Mouse (Mus musculus): ENCODE data around the gene Agfg1. TPM values are rescaled to one million over a fixed set of nuclear protein-coding genes. Genes with fewer than 3 reads are reported as not detected.

Agfg1 gene
- total and polyA plus RNA-seq, 2 experiments: 13.1 to 13.6 TPM

- TF ChIP-seq CTCF (IDR thresholded peaks at IDR 0.05; ENCODE audit: low read depth, low read length) (no peak), POLR2A (IDR thresholded peaks at IDR 0.05; ENCODE audit: extremely low read depth, insufficient read depth, low read length) (no peak)
- H3K79me2 ChIP-seq (ENCODE audit: control insufficient read depth, insufficient read depth, low read length): peaks cover 14% of the 10 kb centered on the region; the same call in 1 of the 2 replicates
- peaks cover 4% of the 10 kb centered on the region for H3K4me1 ChIP-seq (ENCODE audit: control insufficient read depth, insufficient read depth, low read length)
- no peaks in the 10 kb centered on the region for H3K27me3 ChIP-seq (ENCODE audit: control insufficient read depth, insufficient read depth, low read length)
- H3K36me3 ChIP-seq (ENCODE audit: control insufficient read depth, insufficient read depth, low read length): peaks cover 2% of the 10 kb centered on the region; the same call in 1 of the 2 replicates
- 75% methylated on average over 5 of the region's 5 CpGs for WGBS
- DNase-seq (ENCODE audit: extremely low read depth, low read depth, low spot score): no peak
- no peak overlapping the region for H3K27ac ChIP-seq (replicated peaks; ENCODE audit: insufficient read depth, low read depth, low read length)
- H3K4me3 ChIP-seq (ENCODE audit: insufficient read depth, low read depth, low read length): no peak overlapping the region
- no peak overlapping the region for H3K9ac ChIP-seq (ENCODE audit: low read depth, low read length)
These were observed 16.4 kb downstream of the Agfg1 start for GRCm38 (mm10) chr1:82855729-82856128.

- Histone ChIP-seq H3K79me2 (ENCODE audit: control insufficient read depth, insufficient read depth, low read length) (peaks cover 8% of the 10 kb centered on the region; the same call in 1 of the 2 replicates), H3K27ac (replicated peaks; ENCODE audit: insufficient read depth, low read depth, low read length) (no peak overlapping the region), H3K27me3 (ENCODE audit: control insufficient read depth, insufficient read depth, low read length) (no peaks in the 10 kb centered on the region), H3K9ac (ENCODE audit: low read depth, low read length) (no peak overlapping the region), H3K4me3 (ENCODE audit: insufficient read depth, low read depth, low read length) (no peak overlapping the region), H3K36me3 (ENCODE audit: control insufficient read depth, insufficient read depth, low read length) (peaks cover 4% of the 10 kb centered on the region; the same call in 1 of the 2 replicates), H3K4me1 (ENCODE audit: control insufficient read depth, insufficient read depth, low read length) (peaks cover 3% of the 10 kb centered on the region)
- peak; percentile 50 for DNase-seq (ENCODE audit: extremely low read depth, low read depth, low spot score)
- no peak for TF ChIP-seq POLR2A (IDR thresholded peaks at IDR 0.05; ENCODE audit: extremely low read depth, insufficient read depth, low read length)
- TF ChIP-seq CTCF (IDR thresholded peaks at IDR 0.05; ENCODE audit: low read depth, low read length): no peak
These were observed 19.0 kb downstream of the Agfg1 start for GRCm38 (mm10) chr1:82858236-82858635.

- TF ChIP-seq POLR2A (IDR thresholded peaks at IDR 0.05; ENCODE audit: extremely low read depth, insufficient read depth, low read length): no peak
- TF ChIP-seq CTCF (IDR thresholded peaks at IDR 0.05; ENCODE audit: low read depth, low read length): no peak
- 97% methylated on average over 4 of the region's 4 CpGs for WGBS
These were observed 21.1 kb downstream of the Agfg1 start for GRCm38 (mm10) chr1:82860391-82860790.

GRCm38 (mm10) chr1:82870202-82870601 is 30.9 kb downstream of the Agfg1 start:
- TF ChIP-seq CTCF (IDR thresholded peaks at IDR 0.05; ENCODE audit: low read depth, low read length) (no peak), POLR2A (IDR thresholded peaks at IDR 0.05; ENCODE audit: extremely low read depth, insufficient read depth, low read length) (no peak)
- H3K9ac ChIP-seq (ENCODE audit: low read depth, low read length): no peak overlapping the region
- H3K4me1 ChIP-seq (ENCODE audit: control insufficient read depth, insufficient read depth, low read length): no peaks in the 10 kb centered on the region; the same call in 1 of the 2 replicates
- H3K27me3 ChIP-seq (ENCODE audit: control insufficient read depth, insufficient read depth, low read length): no peaks in the 10 kb centered on the region
- no peak overlapping the region for H3K4me3 ChIP-seq (ENCODE audit: insufficient read depth, low read depth, low read length)
- DNase-seq (ENCODE audit: extremely low read depth, low read depth, low spot score): no peak
- 93% methylated on average over 3 of the region's 3 CpGs for WGBS
- H3K79me2 ChIP-seq (ENCODE audit: control insufficient read depth, insufficient read depth, low read length): peaks cover 14% of the 10 kb centered on the region
- peaks cover 7% of the 10 kb centered on the region; the same call in 1 of the 2 replicates for H3K36me3 ChIP-seq (ENCODE audit: control insufficient read depth, insufficient read depth, low read length)
- H3K27ac ChIP-seq (replicated peaks; ENCODE audit: insufficient read depth, low read depth, low read length): no peak overlapping the region

More at GRCm38 (mm10) chr1:82860391-82860790, 21.1 kb downstream of the Agfg1 start:
- H3K27me3 ChIP-seq (ENCODE audit: control insufficient read depth, insufficient read depth, low read length): no peaks in the 10 kb centered on the region
- H3K9ac ChIP-seq (ENCODE audit: low read depth, low read length): no peak overlapping the region
- H3K36me3 ChIP-seq (ENCODE audit: control insufficient read depth, insufficient read depth, low read length): peaks cover 4% of the 10 kb centered on the region; the same call in 1 of the 2 replicates
- peak; percentile 38 for DNase-seq (ENCODE audit: extremely low read depth, low read depth, low spot score)
- H3K4me3 ChIP-seq (ENCODE audit: insufficient read depth, low read depth, low read length): no peak overlapping the region
- H3K4me1 ChIP-seq (ENCODE audit: control insufficient read depth, insufficient read depth, low read length): peaks cover 3% of the 10 kb centered on the region
- H3K79me2 ChIP-seq (ENCODE audit: control insufficient read depth, insufficient read depth, low read length): peaks cover 5% of the 10 kb centered on the region; the same call in 1 of the 2 replicates
- H3K27ac ChIP-seq (replicated peaks; ENCODE audit: insufficient read depth, low read depth, low read length): no peak overlapping the region

GRCm38 (mm10) chr1:82879172-82879571 is 39.9 kb downstream of the Agfg1 start:
- Histone ChIP-seq H3K4me1 (ENCODE audit: control insufficient read depth, insufficient read depth, low read length) (no peaks in the 10 kb centered on the region), H3K4me3 (ENCODE audit: insufficient read depth, low read depth, low read length) (no peak overlapping the region), H3K27me3 (ENCODE audit: control insufficient read depth, insufficient read depth, low read length) (no peaks in the 10 kb centered on the region), H3K36me3 (ENCODE audit: control insufficient read depth, insufficient read depth, low read length) (peaks cover 33% of the 10 kb centered on the region), H3K9ac (ENCODE audit: low read depth, low read length) (no peak overlapping the region), H3K27ac (replicated peaks; ENCODE audit: insufficient read depth, low read depth, low read length) (no peak overlapping the region), H3K79me2 (ENCODE audit: control insufficient read depth, insufficient read depth, low read length) (no peaks in the 10 kb centered on the region)
- TF ChIP-seq CTCF (IDR thresholded peaks at IDR 0.05; ENCODE audit: low read depth, low read length) (no peak), POLR2A (IDR thresholded peaks at IDR 0.05; ENCODE audit: extremely low read depth, insufficient read depth, low read length) (no peak)
- DNase-seq (ENCODE audit: extremely low read depth, low read depth, low spot score): no peak
- WGBS: 79% methylated on average over 2 of the region's 2 CpGs

- Histone ChIP-seq H3K4me3 (ENCODE audit: insufficient read depth, low read depth, low read length) (no peak overlapping the region), H3K27ac (replicated peaks; ENCODE audit: insufficient read depth, low read depth, low read length) (no peak overlapping the region)
- WGBS: 95% methylated on average over 8 of the region's 8 CpGs
These were observed 40.9 kb downstream of the Agfg1 start for GRCm38 (mm10) chr1:82880196-82880595.

More at GRCm38 (mm10) chr1:82880196-82880595, 40.9 kb downstream of the Agfg1 start:
- Histone ChIP-seq H3K27me3 (ENCODE audit: control insufficient read depth, insufficient read depth, low read length) (no peaks in the 10 kb centered on the region), H3K9ac (ENCODE audit: low read depth, low read length) (no peak overlapping the region), H3K36me3 (ENCODE audit: control insufficient read depth, insufficient read depth, low read length) (peaks cover 32% of the 10 kb centered on the region), H3K79me2 (ENCODE audit: control insufficient read depth, insufficient read depth, low read length) (no peaks in the 10 kb centered on the region), H3K4me1 (ENCODE audit: control insufficient read depth, insufficient read depth, low read length) (no peaks in the 10 kb centered on the region)
- no peak for DNase-seq (ENCODE audit: extremely low read depth, low read depth, low spot score)
- TF ChIP-seq CTCF (IDR thresholded peaks at IDR 0.05; ENCODE audit: low read depth, low read length): no peak
- no peak for TF ChIP-seq POLR2A (IDR thresholded peaks at IDR 0.05; ENCODE audit: extremely low read depth, insufficient read depth, low read length)
